Mouse (Mus musculus) heart, embryonic 14.5 days (tissue): ENCODE data around the gene Zswim4. TPM values are rescaled to one million over a fixed set of nuclear protein-coding genes. Genes with fewer than 3 reads are reported as not detected.

ENCODE experiments used
- ATAC-seq: fragments of 200-750 bp; cut with Nextera tagmentation; 2 replicates; pipeline ENCODE4 v1.8.0; 2017; ENCODE audit warnings: low read depth, moderate TSS enrichment; ENCODE audit not compliant: insufficient number of reproducible peaks, insufficient read depth, low FRiP score
- H3K27ac ChIP-seq, 2 experiments: fragments of 200-500 bp in 1 of 2; fragments of 300-500 bp in 1 of 2; sonication (generic) in 1 of 2; replicated peaks in 1 of 2; 2 replicates each; pipeline ENCODE4 v1.5.1; 2012 to 2014; ENCODE audit warnings: low read depth in 2 of 2, low read length in 2 of 2, control low read depth in 1 of 2, mild to moderate bottlenecking in 1 of 2, mixed read lengths in 1 of 2; ENCODE audit not compliant: control insufficient read depth in 1 of 2, insufficient read depth in 1 of 2
- H3K27me3 ChIP-seq: fragments of 300-500 bp; sonication (generic); 2 replicates; pipeline ENCODE4 v1.6.1; 2014; ENCODE audit warnings: mild to moderate bottlenecking, low read length, control low read depth; ENCODE audit not compliant: control insufficient read depth, insufficient read depth
- H3K36me3 ChIP-seq: fragments of 300-500 bp; sonication (generic); 2 replicates; pipeline ENCODE4 v1.6.1; 2014; ENCODE audit warnings: mild to moderate bottlenecking, control low read depth, low read length, mixed read lengths; ENCODE audit not compliant: control insufficient read depth, insufficient read depth
- H3K4me1 ChIP-seq, 2 experiments: fragments of 200-500 bp in 1 of 2; fragments of 300-500 bp in 1 of 2; sonication (generic) in 1 of 2; 2 replicates each; pipeline ENCODE4 v1.6.1; 2012 to 2014; ENCODE audit warnings: low read length in 2 of 2, control low read depth in 1 of 2, mixed read lengths in 1 of 2; ENCODE audit not compliant: control insufficient read depth in 2 of 2, insufficient read depth in 2 of 2
- H3K4me2 ChIP-seq: fragments of 300-500 bp; sonication (generic); 2 replicates; pipeline ENCODE4 v1.6.1; 2014; ENCODE audit warnings: mild to moderate bottlenecking, low read length
- H3K4me3 ChIP-seq, 2 experiments: fragments of 200-500 bp in 1 of 2; fragments of 300-500 bp in 1 of 2; sonication (generic) in 1 of 2; 2 replicates each; pipeline ENCODE4 v1.5.1; 2012 to 2014; ENCODE audit warnings: low read length in 2 of 2, mild to moderate bottlenecking in 2 of 2, control low read depth in 1 of 2, low read depth in 1 of 2, moderate library complexity in 1 of 2; ENCODE audit not compliant: control insufficient read depth in 1 of 2, insufficient read depth in 1 of 2
- H3K9ac ChIP-seq: fragments of 300-500 bp; sonication (generic); 2 replicates; pipeline ENCODE4 v1.6.1; 2014; ENCODE audit warnings: mild to moderate bottlenecking, low read length
- H3K9me3 ChIP-seq: fragments of 300-500 bp; sonication (generic); 2 replicates; pipeline ENCODE4 v1.6.1; 2016; ENCODE audit warnings: low read length, control low read depth; ENCODE audit not compliant: control insufficient read depth
- WGBS: fragments of 180-500 bp; shearing (Covaris S2); extraction: QIAGEN DNeasy Blood & Tissue Kit; methylation state at CpG from one replicate; pipeline ENCODE4 v1.1.7; 2014; 5-methylcytosine and 5-hydroxymethylcytosine counted together
- polyA plus RNA-seq: library from polyadenylated mRNA; unstranded; fragments of >200 nt; fragmentation: Nextera tagmentation; extraction: Ambion mirVana; gene quantifications from 2 replicates; pipeline ENCODE4 v1.2.1, GENCODE M21; 2014

Gene Zswim4
- polyA plus RNA-seq, 1 experiment from 2014 or later, result 6.7 TPM

GRCm38 (mm10) chr8:84211202-84211601 lies 25.7 kb downstream of the Zswim4 start:
- Histone ChIP-seq H3K4me3 (no peak overlapping the region), H3K4me1 (peaks cover 0 to 19% of the 10 kb centered on the region in 2 experiments; a peak in 3 of 4 replicates), H3K27me3 (no peaks in the 10 kb centered on the region), H3K4me2 (no peak overlapping the region), H3K9me3 (no peaks in the 10 kb centered on the region), H3K36me3 (peaks cover 87% of the 10 kb centered on the region), H3K27ac (peak overlapping the region in 1 of 2 experiments; percentile 6; a peak in 2 of 4 replicates), H3K9ac (peak overlapping the region; percentile 18; the same call in 1 of the 2 replicates)
- no peak for ATAC-seq
- 72% methylated on average over 3 of the region's 3 CpGs for WGBS

- peak; percentile 29 for ATAC-seq
- Histone ChIP-seq H3K9me3 (no peaks in the 10 kb centered on the region), H3K27me3 (no peaks in the 10 kb centered on the region), H3K4me1 (peaks cover 0 to 19% of the 10 kb centered on the region in 2 experiments; a peak in 3 of 4 replicates), H3K27ac (0 out of 4 replicates have a peak overlapping the region, but pooled peaks of 1 of the 2 experiments have one; percentile 19), H3K4me2 (0 out of 2 replicates have a peak overlapping the region, but pooled peaks have one; percentile 29), H3K9ac (no peak overlapping the region), H3K36me3 (peaks cover 88% of the 10 kb centered on the region), H3K4me3 (no peak overlapping the region)
- WGBS, result 56% methylated on average over 33 of the region's 34 CpGs
These were observed 26.6 kb downstream of the Zswim4 start for GRCm38 (mm10) chr8:84210167-84210791.

- no peak for ATAC-seq
- Histone ChIP-seq H3K36me3 (peaks cover 82% of the 10 kb centered on the region), H3K4me1 (peaks cover 4 to 26% of the 10 kb centered on the region in 2 experiments; a peak in 3 of 4 replicates), H3K9ac (peak overlapping the region; percentile 56), H3K27ac (peak overlapping the region; percentile 64 to 79; a peak in 3 of 4 replicates), H3K9me3 (no peaks in the 10 kb centered on the region), H3K4me3 (no peak overlapping the region), H3K27me3 (no peaks in the 10 kb centered on the region), H3K4me2 (peak overlapping the region; percentile 23; the same call in 1 of the 2 replicates)
- WGBS, result 68% methylated on average over 17 of the region's 17 CpGs
These were observed 28.2 kb downstream of the Zswim4 start for GRCm38 (mm10) chr8:84208381-84209380.

- peak overlapping the region; percentile 23 for H3K4me2 ChIP-seq
- H3K27ac ChIP-seq, result peak overlapping the region; percentile 64 to 79
- WGBS, result 55% methylated on average over 7 of the region's 7 CpGs
- H3K4me1 ChIP-seq, result peaks cover 8 to 31% of the 10 kb centered on the region in 2 experiments; a peak in 3 of 4 replicates
- no peak overlapping the region for H3K4me3 ChIP-seq
- no peaks in the 10 kb centered on the region for H3K9me3 ChIP-seq
- H3K9ac ChIP-seq, result peak overlapping the region; percentile 56
- no peaks in the 10 kb centered on the region for H3K27me3 ChIP-seq
- H3K36me3 ChIP-seq, result peaks cover 73% of the 10 kb centered on the region
- 0 out of 2 replicates have a peak, but pooled peaks have one; percentile 26 for ATAC-seq
These were observed 29.0 kb downstream of the Zswim4 start for GRCm38 (mm10) chr8:84207811-84208210.

GRCm38 (mm10) chr8:84206666-84207065 lies 30.2 kb downstream of the Zswim4 start:
- WGBS, result 92% methylated on average over 3 of the region's 3 CpGs
- Histone ChIP-seq H3K9ac (no peak overlapping the region), H3K27me3 (no peaks in the 10 kb centered on the region), H3K4me1 (peaks cover 15 to 43% of the 10 kb centered on the region in 2 experiments), H3K4me2 (no peak overlapping the region), H3K9me3 (no peaks in the 10 kb centered on the region), H3K4me3 (no peak overlapping the region), H3K36me3 (peaks cover 69% of the 10 kb centered on the region), H3K27ac (no peak overlapping the region)
- no peak for ATAC-seq

DNA sequence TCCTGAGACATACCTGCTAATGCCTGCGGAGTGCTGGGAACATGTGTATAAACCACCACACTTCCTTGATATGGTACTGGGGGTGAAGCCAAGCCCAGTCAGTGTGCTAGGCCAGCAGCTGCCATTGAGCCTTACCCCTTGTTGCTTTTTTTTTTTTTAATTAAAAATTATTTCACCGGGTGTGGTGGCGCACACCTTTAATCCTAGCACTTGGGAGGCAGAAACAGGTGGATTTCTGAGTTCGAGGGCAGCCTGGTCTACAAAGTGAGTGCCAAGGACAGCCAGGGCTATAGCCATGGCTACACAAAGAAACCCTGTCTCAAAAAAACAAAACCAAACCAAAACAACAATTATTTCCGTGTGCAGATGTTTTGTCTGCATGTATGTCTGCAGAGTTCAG lies 31.8 kb downstream of the Zswim4 start:
- H3K27ac ChIP-seq, result no peak overlapping the region
- no peaks in the 10 kb centered on the region for H3K9me3 ChIP-seq
- peaks cover 54% of the 10 kb centered on the region for H3K36me3 ChIP-seq
- no peak overlapping the region for H3K4me3 ChIP-seq
- no peak for ATAC-seq
- 0 out of 2 replicates have a peak overlapping the region, but pooled peaks have one; percentile 4 for H3K4me2 ChIP-seq
- H3K27me3 ChIP-seq, result no peaks in the 10 kb centered on the region
- WGBS, result 92% methylated on average over 5 of the region's 5 CpGs
- no peak overlapping the region for H3K9ac ChIP-seq
- peaks cover 19 to 36% of the 10 kb centered on the region in 2 experiments for H3K4me1 ChIP-seq
